Mouse (Mus musculus) hindbrain, embryonic 11.5 days (tissue): Measurements from ENCODE around the gene Gm10487. TPM values are rescaled to one million over a fixed set of nuclear protein-coding genes. Genes with fewer than 3 reads are reported as not detected.
"Not testable (repeated sequence)": the region's sequence is repeated elsewhere in the genome, so short reads cannot be mapped to it uniquely, and the experiment has no call there.

Experiments
- ATAC-seq: fragments of 200-750 bp; cut with Nextera tagmentation; 2 replicates; pipeline ENCODE4 v1.8.0; 2017; ENCODE audit warnings: mild to moderate bottlenecking, moderate TSS enrichment, moderate library complexity; ENCODE audit not compliant: low FRiP score
- DNase-seq: peaks from one replicate; pipeline ENCODE4 v3.0.0-alpha.2; 2015; ENCODE audit warnings: low spot score
- H3K27ac ChIP-seq: fragments of 300-500 bp; sonication (generic); 2 replicates; pipeline ENCODE4 v1.5.1; 2014; ENCODE audit warnings: mild to moderate bottlenecking, low read depth, low read length
- H3K27me3 ChIP-seq: fragments of 300-500 bp; sonication (generic); 2 replicates; pipeline ENCODE4 v1.6.1; 2014; ENCODE audit warnings: mild to moderate bottlenecking, low read length, moderate library complexity, mixed read lengths; ENCODE audit not compliant: control insufficient read depth, insufficient read depth
- H3K36me3 ChIP-seq: fragments of 300-500 bp; sonication (generic); 2 replicates; pipeline ENCODE4 v1.6.1; 2014; ENCODE audit warnings: mild to moderate bottlenecking, low read length, moderate library complexity, mixed read lengths; ENCODE audit not compliant: control insufficient read depth, insufficient read depth
- H3K4me1 ChIP-seq: fragments of 300-500 bp; sonication (generic); replicated peaks from 2 replicates; pipeline ENCODE4 v1.6.1; 2014; ENCODE audit warnings: low read length, mixed read lengths; ENCODE audit not compliant: control insufficient read depth, insufficient read depth
- H3K4me2 ChIP-seq: fragments of 300-500 bp; sonication (generic); replicated peaks from 2 replicates; pipeline ENCODE4 v1.6.1; 2014; ENCODE audit warnings: mild to moderate bottlenecking, low read depth, low read length
- H3K4me3 ChIP-seq: fragments of 300-500 bp; sonication (generic); 2 replicates; pipeline ENCODE4 v1.5.1; 2014; ENCODE audit warnings: low read depth, low read length
- H3K9ac ChIP-seq: fragments of 300-500 bp; sonication (generic); 2 replicates; pipeline ENCODE4 v1.6.1; 2014; ENCODE audit warnings: low read depth, low read length
- H3K9me3 ChIP-seq: fragments of 300-500 bp; sonication (generic); 2 replicates; pipeline ENCODE4 v1.6.1; 2016; ENCODE audit warnings: low read length; ENCODE audit not compliant: control insufficient read depth
- WGBS: fragments of 180-500 bp; shearing (Covaris S2); extraction: QIAGEN DNeasy Blood & Tissue Kit; methylation state at CpG from one replicate; pipeline ENCODE4 v1.1.7; 2014; 5-methylcytosine and 5-hydroxymethylcytosine counted together
- polyA plus RNA-seq: library from polyadenylated mRNA; unstranded; fragments of >200 nt; fragmentation: Nextera tagmentation; extraction: Ambion mirVana; gene quantifications from 2 replicates; pipeline ENCODE4 v1.2.1, GENCODE M21; 2014

Gm10487 gene
- not detected in 2 replicates for polyA plus RNA-seq

DNA sequence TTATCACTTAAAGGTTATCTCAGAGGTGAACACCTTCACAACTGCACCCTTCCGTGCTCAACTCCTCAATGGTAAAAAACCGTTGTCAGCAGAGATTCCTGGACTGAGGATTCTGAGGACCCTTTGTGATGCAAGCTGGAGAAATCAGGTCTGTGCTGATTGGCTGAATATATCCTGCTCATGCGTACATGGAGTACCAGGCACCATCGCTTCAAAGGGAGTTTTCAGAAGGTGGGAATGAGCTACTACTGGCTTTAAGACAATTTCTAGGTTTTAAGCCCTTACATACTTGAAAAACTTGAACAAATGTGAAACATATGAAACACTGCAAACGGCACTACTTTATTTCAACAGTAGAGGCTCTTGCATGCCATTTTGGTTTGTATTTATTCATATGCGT lies at the start of gene Gm10487:
Gm10487 (minus strand) TSS at position 101 of the 400 bp plus-strand sequence.
- H3K4me1 ChIP-seq, H3K27ac ChIP-seq, H3K4me3 ChIP-seq, H3K36me3 ChIP-seq, H3K27me3 ChIP-seq, H3K9ac ChIP-seq, DNase-seq, ATAC-seq, H3K4me2 ChIP-seq, H3K9me3 ChIP-seq: not testable (repeated sequence)
- WGBS, result no CpG with 5 or more reads among the region's 6 CpGs
